Mouse (Mus musculus): ENCODE measurements around the gene Clic4. TPM values are rescaled to one million over a fixed set of nuclear protein-coding genes. Genes with fewer than 3 reads are reported as not detected.
A peak's percentile ranks its signal among the peaks of the same experiment; 100 is the strongest.

The Clic4 gene
- polyA plus RNA-seq, 1 experiment from 2014 or later: 27.5 TPM

GRCm38 (mm10) chr4:135257881-135258476 lies 14.6 kb downstream of the Clic4 start:
- peaks cover 10% of the 10 kb centered on the region; the same call in 1 of the 2 replicates for H3K4me1 ChIP-seq (ENCODE audit: control insufficient read depth, insufficient read depth, low read length)
- 0 out of 2 replicates have a peak overlapping the region, but pooled peaks have one; percentile 30 for H3K4me2 ChIP-seq (ENCODE audit: low read depth, low read length)
- H3K9ac ChIP-seq (replicated peaks; ENCODE audit: low read depth, low read length): no peak overlapping the region
- no peaks in the 10 kb centered on the region for H3K36me3 ChIP-seq (ENCODE audit: control insufficient read depth, insufficient read depth, low read length)
- ATAC-seq (ENCODE audit: low read depth): no peak
- H3K4me3 ChIP-seq (ENCODE audit: low read depth, low read length): no peak overlapping the region
- 41% methylated on average over 9 of the region's 9 CpGs for WGBS
- peak overlapping the region; percentile 81 for H3K27ac ChIP-seq (ENCODE audit: low read depth, low read length)
- H3K9me3 ChIP-seq (ENCODE audit: control insufficient read depth, low read length): no peaks in the 10 kb centered on the region
- H3K27me3 ChIP-seq (ENCODE audit: control insufficient read depth, insufficient read depth, low read length): no peaks in the 10 kb centered on the region

DNA sequence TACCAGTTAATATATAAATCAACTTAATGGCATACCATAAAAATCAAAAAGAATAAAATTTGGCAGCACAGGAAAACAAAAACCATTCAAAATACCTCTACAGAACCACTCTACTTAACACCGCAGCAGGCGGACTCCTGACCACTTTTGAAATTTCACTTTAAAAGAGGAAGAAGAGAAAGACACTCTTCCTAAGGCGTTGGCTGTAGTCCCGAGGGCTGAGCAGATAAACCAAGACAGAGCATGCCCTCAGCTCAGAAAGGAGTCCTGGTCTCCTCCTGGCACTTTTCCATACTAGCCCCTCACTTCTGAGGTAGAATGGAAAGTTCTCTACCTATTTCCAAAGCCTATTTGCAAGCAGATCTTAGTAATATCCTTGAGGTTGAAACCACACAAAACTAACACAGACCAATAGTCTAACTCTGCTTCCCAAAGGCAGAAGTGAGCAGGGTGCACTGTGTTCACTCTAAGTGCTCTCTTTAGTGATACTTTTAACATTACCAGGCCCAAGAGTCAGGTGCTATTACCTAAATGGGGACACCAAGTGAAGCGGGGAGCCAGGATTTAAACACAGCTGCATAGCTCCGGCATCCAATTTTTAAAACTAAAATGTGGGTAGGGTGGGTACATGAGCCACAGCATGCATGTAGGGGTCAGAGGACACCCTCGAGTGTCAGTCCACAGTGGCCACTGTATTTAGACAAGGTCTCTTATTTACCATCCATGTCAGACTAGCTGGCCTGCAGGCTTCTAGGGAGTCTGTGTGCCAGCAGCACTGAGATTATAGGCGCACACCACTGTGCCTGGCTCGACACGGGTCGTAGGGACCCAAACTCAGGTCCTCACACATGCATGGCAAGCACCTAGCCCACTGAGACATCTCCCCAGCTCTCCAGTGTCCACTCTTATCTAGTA lies 15.8 kb downstream of the Clic4 start:
- peaks cover 10% of the 10 kb centered on the region; the same call in 1 of the 2 replicates for H3K4me1 ChIP-seq (ENCODE audit: control insufficient read depth, insufficient read depth, low read length)
- H3K9ac ChIP-seq (replicated peaks; ENCODE audit: low read depth, low read length): no peak overlapping the region
- no peak for ATAC-seq (ENCODE audit: low read depth)
- WGBS: 93% methylated on average over 11 of the region's 11 CpGs
- no peak overlapping the region for H3K4me3 ChIP-seq (ENCODE audit: low read depth, low read length)
- H3K27ac ChIP-seq (ENCODE audit: low read depth, low read length): no peak overlapping the region
- no peak overlapping the region for H3K4me2 ChIP-seq (ENCODE audit: low read depth, low read length)
- no peaks in the 10 kb centered on the region for H3K27me3 ChIP-seq (ENCODE audit: control insufficient read depth, insufficient read depth, low read length)
- no peaks in the 10 kb centered on the region for H3K36me3 ChIP-seq (ENCODE audit: control insufficient read depth, insufficient read depth, low read length)
- no peaks in the 10 kb centered on the region for H3K9me3 ChIP-seq (ENCODE audit: control insufficient read depth, low read length)

- 75% methylated on average over 3 of the region's 3 CpGs for WGBS
Measured at GRCm38 (mm10) chr4:135254770-135255169, 17.8 kb downstream of the Clic4 start.

GRCm38 (mm10) chr4:135254321-135254720 lies 18.3 kb downstream of the Clic4 start:
- WGBS: 83% methylated on average over 4 of the region's 4 CpGs
- Histone ChIP-seq H3K4me1 (ENCODE audit: control insufficient read depth, insufficient read depth, low read length) (peaks cover 10% of the 10 kb centered on the region; the same call in 1 of the 2 replicates), H3K9me3 (ENCODE audit: control insufficient read depth, low read length) (no peaks in the 10 kb centered on the region), H3K27ac (ENCODE audit: low read depth, low read length) (peak overlapping the region; percentile 24; the same call in 1 of the 2 replicates), H3K4me3 (ENCODE audit: low read depth, low read length) (no peak overlapping the region), H3K4me2 (ENCODE audit: low read depth, low read length) (no peak overlapping the region), H3K27me3 (ENCODE audit: control insufficient read depth, insufficient read depth, low read length) (no peaks in the 10 kb centered on the region), H3K36me3 (ENCODE audit: control insufficient read depth, insufficient read depth, low read length) (no peaks in the 10 kb centered on the region), H3K9ac (replicated peaks; ENCODE audit: low read depth, low read length) (no peak overlapping the region)
- ATAC-seq (ENCODE audit: low read depth): no peak

More at GRCm38 (mm10) chr4:135254770-135255169, 17.8 kb downstream of the Clic4 start:
- H3K27me3 ChIP-seq (ENCODE audit: control insufficient read depth, insufficient read depth, low read length): no peaks in the 10 kb centered on the region
- H3K9ac ChIP-seq (replicated peaks; ENCODE audit: low read depth, low read length): no peak overlapping the region
- no peaks in the 10 kb centered on the region for H3K9me3 ChIP-seq (ENCODE audit: control insufficient read depth, low read length)
- no peaks in the 10 kb centered on the region for H3K36me3 ChIP-seq (ENCODE audit: control insufficient read depth, insufficient read depth, low read length)
- H3K27ac ChIP-seq (ENCODE audit: low read depth, low read length): peak overlapping the region; percentile 24; the same call in 1 of the 2 replicates
- H3K4me1 ChIP-seq (ENCODE audit: control insufficient read depth, insufficient read depth, low read length): peaks cover 10% of the 10 kb centered on the region; the same call in 1 of the 2 replicates
- no peak overlapping the region for H3K4me3 ChIP-seq (ENCODE audit: low read depth, low read length)
- no peak overlapping the region for H3K4me2 ChIP-seq (ENCODE audit: low read depth, low read length)
- no peak for ATAC-seq (ENCODE audit: low read depth)

DNA sequence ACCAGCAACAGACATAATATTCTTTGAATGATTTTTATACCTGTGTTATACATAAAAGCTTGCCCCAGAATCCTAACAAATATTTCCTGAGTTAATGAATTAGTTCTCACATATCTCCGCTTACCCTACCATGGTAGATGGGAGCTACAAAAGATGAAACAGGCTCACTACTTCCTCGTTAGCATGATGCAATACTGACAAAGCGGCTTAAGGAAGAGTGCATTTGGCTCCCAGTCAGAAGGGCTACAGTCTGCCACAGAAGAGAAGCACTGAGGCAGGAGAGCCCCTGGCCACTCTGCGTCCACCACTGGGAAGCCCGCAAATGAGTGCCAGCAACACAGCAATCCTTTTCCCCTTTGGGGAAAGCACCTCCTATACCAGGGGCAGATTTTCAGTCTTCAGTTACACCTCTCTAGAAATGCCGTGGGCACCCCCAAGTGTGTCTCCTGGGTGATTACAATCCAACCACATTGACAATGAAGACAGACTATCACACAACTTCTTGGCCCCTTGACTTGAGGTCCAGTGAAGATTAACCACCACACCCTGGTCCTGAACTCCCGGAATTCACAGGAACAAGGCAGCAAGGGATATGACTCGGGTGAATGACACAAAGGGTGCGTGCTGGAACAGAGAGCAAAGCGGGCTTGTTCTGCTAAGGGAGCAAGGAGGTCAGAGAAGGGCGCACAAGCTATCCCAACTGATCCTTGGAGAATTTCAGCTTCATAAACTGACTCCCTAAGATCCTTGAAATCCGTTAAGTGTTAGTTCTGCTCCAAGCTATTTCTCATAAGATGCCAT lies 19.2 kb downstream of the Clic4 start:
- WGBS: 87% methylated on average over 12 of the region's 12 CpGs
- Histone ChIP-seq H3K4me3 (ENCODE audit: low read depth, low read length) (no peak overlapping the region), H3K27ac (ENCODE audit: low read depth, low read length) (no peak overlapping the region), H3K4me2 (ENCODE audit: low read depth, low read length) (0 out of 2 replicates have a peak overlapping the region, but pooled peaks have one; percentile 6), H3K9me3 (ENCODE audit: control insufficient read depth, low read length) (no peaks in the 10 kb centered on the region), H3K4me1 (ENCODE audit: control insufficient read depth, insufficient read depth, low read length) (peaks cover 7% of the 10 kb centered on the region; the same call in 1 of the 2 replicates), H3K27me3 (ENCODE audit: control insufficient read depth, insufficient read depth, low read length) (no peaks in the 10 kb centered on the region), H3K9ac (replicated peaks; ENCODE audit: low read depth, low read length) (no peak overlapping the region), H3K36me3 (ENCODE audit: control insufficient read depth, insufficient read depth, low read length) (no peaks in the 10 kb centered on the region)
- ATAC-seq (ENCODE audit: low read depth): no peak

- Histone ChIP-seq H3K4me3 (ENCODE audit: low read depth, low read length) (no peak overlapping the region), H3K4me2 (ENCODE audit: low read depth, low read length) (no peak overlapping the region), H3K4me1 (ENCODE audit: control insufficient read depth, insufficient read depth, low read length) (peaks cover 6% of the 10 kb centered on the region; the same call in 1 of the 2 replicates), H3K9me3 (ENCODE audit: control insufficient read depth, low read length) (no peaks in the 10 kb centered on the region), H3K9ac (replicated peaks; ENCODE audit: low read depth, low read length) (no peak overlapping the region), H3K27me3 (ENCODE audit: control insufficient read depth, insufficient read depth, low read length) (no peaks in the 10 kb centered on the region), H3K27ac (ENCODE audit: low read depth, low read length) (no peak overlapping the region), H3K36me3 (ENCODE audit: control insufficient read depth, insufficient read depth, low read length) (no peaks in the 10 kb centered on the region)
- 33% methylated on average over 2 of the region's 2 CpGs for WGBS
- ATAC-seq (ENCODE audit: low read depth): no peak
Measured at GRCm38 (mm10) chr4:135251801-135252200, 20.8 kb downstream of the Clic4 start.

DNA sequence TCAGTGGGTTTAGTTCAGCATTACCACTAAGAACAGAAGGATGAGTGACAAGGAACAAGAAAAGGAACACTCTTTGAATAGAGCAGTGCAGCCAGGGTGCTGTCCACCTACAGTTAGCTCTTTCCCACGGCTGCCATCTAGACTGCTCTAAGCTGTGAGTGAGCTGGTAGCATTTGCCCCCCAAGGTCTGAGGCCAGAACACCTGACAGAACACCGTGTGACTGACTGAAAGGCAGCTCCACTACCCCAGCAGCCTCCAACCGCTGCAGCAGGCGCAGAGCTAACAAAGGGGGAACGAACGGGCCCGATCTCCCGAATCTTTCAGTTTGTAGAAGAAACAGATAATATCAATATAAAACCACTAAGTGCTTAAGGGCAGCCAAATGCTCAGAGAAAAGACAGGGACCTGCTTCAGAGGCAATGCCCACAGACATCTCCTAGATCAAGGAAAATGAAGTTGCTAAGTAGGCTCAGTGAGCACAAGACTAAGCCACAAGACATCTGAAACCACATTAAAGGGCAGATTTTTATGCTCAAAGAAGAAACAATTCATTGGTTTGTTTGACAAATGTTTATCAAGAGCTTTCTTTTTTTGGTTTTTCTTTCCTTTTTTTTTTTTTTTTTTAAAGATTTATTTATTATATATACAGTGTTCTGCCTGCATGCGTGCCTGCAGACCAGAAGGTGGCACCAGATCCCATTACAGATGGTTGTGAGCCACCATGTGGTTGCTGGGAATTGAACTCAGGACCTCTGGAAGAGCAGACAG lies 24.2 kb downstream of the Clic4 start:
- Histone ChIP-seq H3K9ac (replicated peaks; ENCODE audit: low read depth, low read length) (no peak overlapping the region), H3K4me1 (ENCODE audit: control insufficient read depth, insufficient read depth, low read length) (peaks cover 6% of the 10 kb centered on the region; the same call in 1 of the 2 replicates), H3K36me3 (ENCODE audit: control insufficient read depth, insufficient read depth, low read length) (no peaks in the 10 kb centered on the region), H3K9me3 (ENCODE audit: control insufficient read depth, low read length) (no peaks in the 10 kb centered on the region), H3K4me3 (ENCODE audit: low read depth, low read length) (no peak overlapping the region), H3K27ac (ENCODE audit: low read depth, low read length) (no peak overlapping the region), H3K4me2 (ENCODE audit: low read depth, low read length) (no peak overlapping the region), H3K27me3 (ENCODE audit: control insufficient read depth, insufficient read depth, low read length) (no peaks in the 10 kb centered on the region)
- 79% methylated on average over 9 of the region's 9 CpGs for WGBS
- ATAC-seq (ENCODE audit: low read depth): no peak

Data from neural tube, embryonic 14.5 days (tissue).